Mouse (Mus musculus) thymus, postnatal 0 days (tissue): Measurements from ENCODE around the gene Bdkrb1. TPM values are rescaled to one million over a fixed set of nuclear protein-coding genes. Genes with fewer than 3 reads are reported as not detected.

Experiments used
- DNase-seq: peaks from one replicate; pipeline ENCODE4 v3.0.0-alpha.2; 2015; ENCODE audit warnings: low spot score
- polyA plus RNA-seq: library from polyadenylated mRNA; unstranded; fragments of >200 nt; fragmentation: Nextera tagmentation; extraction: Ambion mirVana; gene quantifications from 2 replicates; pipeline ENCODE4 v1.2.1, GENCODE M21; 2015

Bdkrb1 gene
- polyA plus RNA-seq, 1 experiment from 2014 or later = 0.86 TPM

GRCm38 (mm10) chr12:105598503-105598902 lies 4.4 kb upstream of the Bdkrb1 start:
- no peak for DNase-seq

GRCm38 (mm10) chr12:105599098-105599497 lies 3.8 kb upstream of the Bdkrb1 start:
- no peak for DNase-seq

- no peak for DNase-seq
These were observed 1.3 kb upstream of the Bdkrb1 start for GRCm38 (mm10) chr12:105601586-105601985.

GRCm38 (mm10) chr12:105603904-105604303 lies 1.0 kb downstream of the Bdkrb1 start:
- no peak for DNase-seq

- no peak for DNase-seq
These were observed 2.3 kb downstream of the Bdkrb1 start for GRCm38 (mm10) chr12:105605212-105605611.

GRCm38 (mm10) chr12:105606881-105607280 lies 4.0 kb downstream of the Bdkrb1 start:
- DNase-seq = no peak

GRCm38 (mm10) chr12:105611045-105611444 lies 8.2 kb downstream of the Bdkrb1 start:
- no peak for DNase-seq

- DNase-seq = peak; percentile 66
These were observed 8.9 kb downstream of the Bdkrb1 start for GRCm38 (mm10) chr12:105611748-105612147.

- DNase-seq = no peak
These were observed 10.7 kb downstream of the Bdkrb1 start for GRCm38 (mm10) chr12:105613559-105613958.

GRCm38 (mm10) chr12:105622048-105622447 lies 19.2 kb downstream of the Bdkrb1 start:
- no peak for DNase-seq

GRCm38 (mm10) chr12:105622981-105623539 lies 20.2 kb downstream of the Bdkrb1 start:
- no peak for DNase-seq

- DNase-seq = no peak
These were observed 22.9 kb downstream of the Bdkrb1 start for GRCm38 (mm10) chr12:105625798-105626197.

- DNase-seq = no peak
These were observed 31.6 kb downstream of the Bdkrb1 start for GRCm38 (mm10) chr12:105634374-105635067.

GRCm38 (mm10) chr12:105636551-105636950 lies 33.7 kb downstream of the Bdkrb1 start:
- DNase-seq = no peak

- no peak for DNase-seq
These were observed 34.7 kb downstream of the Bdkrb1 start for GRCm38 (mm10) chr12:105637554-105637953.

GRCm38 (mm10) chr12:105642770-105643321 lies 40.0 kb downstream of the Bdkrb1 start:
- no peak for DNase-seq

Other genes starting within 250 kb of the Bdkrb1 start
- gene D430019H16Rik, start 149.2 kb upstream of the Bdkrb1 start, polyA plus RNA-seq = 0.19 and 0.36 TPM in 2 replicates
- 1.7 and 1.8 TPM in 2 replicates for gene Bdkrb2, start 39.9 kb upstream of the Bdkrb1 start, polyA plus RNA-seq
- gene Gskip, start 81.7 kb downstream of the Bdkrb1 start, polyA plus RNA-seq = 34.4 and 36.6 TPM in 2 replicates
- gene Atg2b, start 82.1 kb downstream of the Bdkrb1 start, polyA plus RNA-seq = 9.0 and 10.4 TPM in 2 replicates
- gene Ak7, start 102.9 kb downstream of the Bdkrb1 start, polyA plus RNA-seq = 0.17 and 0.41 TPM in 2 replicates
- 207 and 226 TPM in 2 replicates for gene Papola, start 181.6 kb downstream of the Bdkrb1 start, polyA plus RNA-seq